Mouse (Mus musculus) MEL (cell line): ENCODE measurements around the gene Senp3. TPM values are rescaled to one million over a fixed set of nuclear protein-coding genes. Genes with fewer than 3 reads are reported as not detected.
A peak's percentile ranks its signal among the peaks of the same experiment; 100 is the strongest.

Source experiments
- DNase-seq: peaks from one replicate; pipeline ENCODE4 v3.0.0; 2011; ENCODE audit warnings: low read depth, low spot score
- H3K27ac ChIP-seq: 2 replicates; pipeline ENCODE4 v1.5.1; 2012; ENCODE audit warnings: low read depth, mild to moderate bottlenecking, control low read depth, low read length, moderate library complexity; ENCODE audit not compliant: control insufficient read depth
- H3K27me3 ChIP-seq, 2 experiments: fragments of 150-350 bp in 1 of 2; sonication (generic) in 1 of 2; 2 replicates each; pipeline ENCODE4 v1.6.1; 2012; ENCODE audit warnings: low read length in 2 of 2, mild to moderate bottlenecking in 2 of 2, improper control_type of control experiment in 1 of 2, moderate library complexity in 1 of 2; ENCODE audit not compliant: insufficient read depth in 2 of 2, control insufficient read depth in 1 of 2
- H3K36me3 ChIP-seq, 2 experiments: 2 replicates each; pipeline ENCODE4 v1.6.1; 2012 to 2014; ENCODE audit warnings: low read length in 2 of 2, improper control_type of control experiment in 1 of 2, inconsistent platforms in 1 of 2, mild to moderate bottlenecking in 1 of 2; ENCODE audit not compliant: insufficient read depth in 2 of 2, control insufficient read depth in 1 of 2
- H3K4me1 ChIP-seq, 2 experiments: fragments of 150-350 bp in 1 of 2; sonication (generic) in 1 of 2; 2 replicates each; pipeline ENCODE4 v1.6.1; 2012; ENCODE audit warnings: low read length in 2 of 2, improper control_type of control experiment in 1 of 2, mild to moderate bottlenecking in 1 of 2; ENCODE audit not compliant: insufficient read depth in 2 of 2, control insufficient read depth in 1 of 2
- H3K4me3 ChIP-seq, 2 experiments: fragments of 150-350 bp in 1 of 2; sonication (generic) in 1 of 2; 2 replicates each; pipeline ENCODE4 v1.5.1; 2012; ENCODE audit warnings: low read depth in 2 of 2, low read length in 2 of 2, mild to moderate bottlenecking in 2 of 2, moderate library complexity in 2 of 2, control low read depth in 1 of 2, improper control_type of control experiment in 1 of 2; ENCODE audit not compliant: control insufficient read depth in 1 of 2, insufficient read depth in 1 of 2
- H3K79me2 ChIP-seq: 2 replicates; pipeline ENCODE4 v1.6.1; 2012; ENCODE audit warnings: mild to moderate bottlenecking, low read length, moderate library complexity; ENCODE audit not compliant: control insufficient read depth, poor library complexity, insufficient read depth
- H3K9ac ChIP-seq: 2 replicates; pipeline ENCODE4 v1.6.1; 2012; ENCODE audit warnings: low read depth, mild to moderate bottlenecking, control low read depth, low read length, moderate library complexity; ENCODE audit not compliant: control insufficient read depth, poor library complexity, severe bottlenecking
- H3K9me3 ChIP-seq: fragments of 150-350 bp; sonication (generic); replicated peaks from 2 replicates; pipeline ENCODE4 v1.6.1; 2012; ENCODE audit warnings: mild to moderate bottlenecking, low read length, improper control_type of control experiment, moderate library complexity; ENCODE audit not compliant: insufficient read depth
- CHD1 ChIP-seq: IDR thresholded peaks from 2 replicates; pipeline ENCODE4 v1.6.1; 2012; ENCODE audit warnings: low read depth, mild to moderate bottlenecking, inconsistent platforms, low read length, improper control_type of control experiment
- CHD2 ChIP-seq: IDR thresholded peaks from 2 replicates; pipeline ENCODE4 v1.6.1; 2011; ENCODE audit warnings: low read length, improper control_type of control experiment
- CTCF ChIP-seq, 3 experiments: IDR thresholded peaks in 2 of 3; conservative IDR thresholded peaks in 1 of 3; 2 replicates each; pipeline ENCODE4 v1.5.1; 2011 to 2012; ENCODE audit warnings: low read length in 3 of 3, low read depth in 2 of 3, mild to moderate bottlenecking in 2 of 3, improper control_type of control experiment in 1 of 3, inconsistent platforms in 1 of 3, mixed read lengths in 1 of 3, moderate library complexity in 1 of 3; ENCODE audit not compliant: control insufficient read depth in 1 of 3, insufficient read depth in 1 of 3, poor library complexity in 1 of 3, severe bottlenecking in 1 of 3
- ELF1 ChIP-seq: IDR thresholded peaks from 2 replicates; pipeline ENCODE4 v1.6.1; 2014; ENCODE audit warnings: low read depth, mild to moderate bottlenecking, inconsistent platforms, low read length, improper control_type of control experiment, moderate library complexity
- EP300 ChIP-seq, 2 experiments: IDR thresholded peaks; 2 replicates each; pipeline ENCODE4 v1.6.1; 2011; ENCODE audit warnings: improper control_type of control experiment in 2 of 2, low read length in 2 of 2, low read depth in 1 of 2, mild to moderate bottlenecking in 1 of 2
- ETS1 ChIP-seq: IDR thresholded peaks from 2 replicates; pipeline ENCODE4 v1.6.1; 2012; ENCODE audit warnings: low read depth, mild to moderate bottlenecking, inconsistent platforms, low read length, improper control_type of control experiment, moderate library complexity
- GABPA ChIP-seq: IDR thresholded peaks from 2 replicates; pipeline ENCODE4 v1.6.1; 2012; ENCODE audit warnings: low read depth, mild to moderate bottlenecking, inconsistent platforms, low read length, improper control_type of control experiment, moderate library complexity
- HCFC1 ChIP-seq: IDR thresholded peaks from 2 replicates; pipeline ENCODE4 v1.6.1; 2012; ENCODE audit warnings: low read depth, mild to moderate bottlenecking, inconsistent platforms, low read length, improper control_type of control experiment, moderate library complexity
- KAT2A ChIP-seq: conservative IDR thresholded peaks from 2 replicates; pipeline ENCODE4 v1.6.1; 2012; ENCODE audit warnings: low read depth, low read length, improper control_type of control experiment, inconsistent platforms
- MAFK ChIP-seq: IDR thresholded peaks from 2 replicates; pipeline ENCODE4 v1.6.1; 2011; ENCODE audit warnings: low read depth, mild to moderate bottlenecking, low read length, improper control_type of control experiment, borderline replicate concordance
- MAX ChIP-seq: IDR thresholded peaks from 2 replicates; pipeline ENCODE4 v1.6.1; 2011; ENCODE audit warnings: low read length, improper control_type of control experiment
- MAZ ChIP-seq: IDR thresholded peaks from 2 replicates; pipeline ENCODE4 v1.6.1; 2012; ENCODE audit warnings: low read depth, mild to moderate bottlenecking, inconsistent platforms, low read length, improper control_type of control experiment
- MEF2A ChIP-seq: IDR thresholded peaks from 2 replicates; pipeline ENCODE4 v1.6.1; 2014; ENCODE audit warnings: low read depth, mild to moderate bottlenecking, inconsistent platforms, low read length, improper control_type of control experiment; ENCODE audit not compliant: poor library complexity, insufficient replicate concordance, severe bottlenecking; ENCODE audit errors: extremely low read depth
- MXI1 ChIP-seq: IDR thresholded peaks from 2 replicates; pipeline ENCODE4 v1.6.1; 2011; ENCODE audit warnings: mild to moderate bottlenecking, low read depth, low read length, improper control_type of control experiment
- MYB ChIP-seq: IDR thresholded peaks from 2 replicates; pipeline ENCODE4 v1.6.1; 2011; ENCODE audit warnings: mild to moderate bottlenecking, low read depth, low read length, improper control_type of control experiment
- MYC ChIP-seq: IDR thresholded peaks from 2 replicates; pipeline ENCODE4 v1.6.1; 2011; ENCODE audit warnings: low read depth, mild to moderate bottlenecking, low read length, improper control_type of control experiment, moderate library complexity
- NELFE ChIP-seq: IDR thresholded peaks from 2 replicates; pipeline ENCODE4 v1.6.1; 2011; ENCODE audit warnings: low read depth, low read length, improper control_type of control experiment
- NRF1 ChIP-seq: IDR thresholded peaks from 2 replicates; pipeline ENCODE4 v1.6.1; 2014; ENCODE audit warnings: low read depth, mild to moderate bottlenecking, inconsistent platforms, low read length, improper control_type of control experiment, moderate library complexity; ENCODE audit not compliant: poor library complexity, insufficient read depth, severe bottlenecking
- POLR2AphosphoS2 ChIP-seq: IDR thresholded peaks from 2 replicates; pipeline ENCODE4 v1.6.1; 2011; ENCODE audit warnings: low read length, improper control_type of control experiment
- POLR2AphosphoS5 ChIP-seq: IDR thresholded peaks from 2 replicates; pipeline ENCODE4 v1.6.1; 2012; ENCODE audit warnings: low read depth, borderline replicate concordance, mild to moderate bottlenecking, inconsistent platforms, low read length, moderate library complexity, mixed read lengths
- RAD21 ChIP-seq: IDR thresholded peaks from 2 replicates; pipeline ENCODE4 v1.6.1; 2011; ENCODE audit warnings: mild to moderate bottlenecking, low read depth, low read length, improper control_type of control experiment
- RCOR1 ChIP-seq: IDR thresholded peaks from 2 replicates; pipeline ENCODE4 v1.6.1; 2012; ENCODE audit warnings: low read depth, mild to moderate bottlenecking, inconsistent platforms, low read length, improper control_type of control experiment
- SIN3A ChIP-seq: IDR thresholded peaks from 2 replicates; pipeline ENCODE4 v1.6.1; 2012; ENCODE audit warnings: low read length, improper control_type of control experiment, inconsistent platforms
- TBP ChIP-seq: IDR thresholded peaks from 2 replicates; pipeline ENCODE4 v1.8.0; 2011; ENCODE audit warnings: low read depth, low read length, improper control_type of control experiment
- UBTF ChIP-seq: IDR thresholded peaks from 2 replicates; pipeline ENCODE4 v1.6.1; 2012; ENCODE audit warnings: low read depth, mild to moderate bottlenecking, inconsistent platforms, low read length, improper control_type of control experiment, moderate library complexity, borderline replicate concordance; ENCODE audit not compliant: insufficient read depth
- USF1 ChIP-seq: IDR thresholded peaks from 2 replicates; pipeline ENCODE4 v1.6.1; 2014; ENCODE audit warnings: low read depth, mild to moderate bottlenecking, inconsistent platforms, low read length, improper control_type of control experiment, moderate library complexity
- ZC3H11A ChIP-seq: IDR thresholded peaks from 2 replicates; pipeline ENCODE4 v1.6.1; 2012; ENCODE audit warnings: low read depth, mild to moderate bottlenecking, inconsistent platforms, low read length, improper control_type of control experiment
- ZMIZ1 ChIP-seq: IDR thresholded peaks from 2 replicates; pipeline ENCODE4 v1.6.1; 2012; ENCODE audit warnings: low read depth, mild to moderate bottlenecking, inconsistent platforms, low read length, improper control_type of control experiment, moderate library complexity
- ZNF384 ChIP-seq: IDR thresholded peaks from 2 replicates; pipeline ENCODE4 v1.6.1; 2012; ENCODE audit warnings: low read depth, mild to moderate bottlenecking, inconsistent platforms, low read length, improper control_type of control experiment
- polyA plus RNA-seq, 2 experiments: library from polyadenylated mRNA; stranded (reverse) in 1 of 2; unstranded in 1 of 2; fragments of >175 nt in 1 of 2; fragments of >200 nt in 1 of 2; gene quantifications; 2 replicates each; pipeline versions ENCODE4 v1.2.1 to v1.2.4; 2012; ENCODE audit warnings: low replicate concordance in 2 of 2, low read depth in 1 of 2; ENCODE audit not compliant: insufficient read length in 2 of 2, insufficient read depth in 1 of 2, missing spikeins in 1 of 2
- total RNA-seq: library from RNA; depleted of rRNA; stranded (reverse); fragments of 300-350 nt; gene quantifications from 2 replicates; pipeline ENCODE4 v1.2.3, GENCODE M21; 2012

The Senp3 gene
- total and polyA plus RNA-seq, 3 experiments = 147 to 890 (median 171) TPM

DNA sequence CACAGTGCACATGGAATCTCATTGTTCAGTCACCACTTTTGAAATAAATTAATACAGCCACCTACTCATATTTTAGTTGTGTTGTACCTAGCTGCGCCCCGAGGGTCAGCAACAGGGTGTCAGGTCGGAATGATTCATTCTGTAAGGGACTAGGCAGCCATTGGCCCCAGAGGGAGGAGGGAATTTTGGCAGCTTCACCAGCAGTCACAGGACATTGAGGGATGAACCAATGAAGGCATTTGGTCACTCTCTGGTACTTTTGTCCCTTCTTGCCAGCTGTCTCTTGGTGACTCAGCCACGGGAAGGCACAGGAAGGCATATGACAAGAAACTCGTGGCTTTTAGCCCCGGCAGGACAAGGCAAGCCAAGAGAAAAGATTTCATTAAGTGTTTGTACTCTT lies 18.1 kb downstream of the Senp3 start:
- no peak for TF ChIP-seq MEF2A
- no peak for TF ChIP-seq MXI1
- TF ChIP-seq TBP = no peak
- no peak for TF ChIP-seq RAD21
- no peak for TF ChIP-seq ZC3H11A
- no peak for TF ChIP-seq SIN3A
- no peak for TF ChIP-seq MAFK
- no peak for TF ChIP-seq ZNF384
- no peak for TF ChIP-seq NRF1
- no peak for TF ChIP-seq CHD2
- TF ChIP-seq POLR2AphosphoS5 = no peak
- no peak for TF ChIP-seq KAT2A
- no peak for TF ChIP-seq MYB
- TF ChIP-seq MAX = no peak
- TF ChIP-seq CTCF (IDR thresholded peaks at IDR 0.05 in 2 of 3, conservative IDR thresholded peaks at IDR 0.05 in 1 of 3; ENCODE audit: control insufficient read depth in 1 of 3, insufficient read depth in 1 of 3, low read depth in 2 of 3, low read length in 3 of 3, poor library complexity in 1 of 3, severe bottlenecking in 1 of 3) = no peak
- TF ChIP-seq ETS1 = no peak
- TF ChIP-seq USF1 = no peak
- TF ChIP-seq MAZ = no peak
- TF ChIP-seq ELF1 = no peak

DNA sequence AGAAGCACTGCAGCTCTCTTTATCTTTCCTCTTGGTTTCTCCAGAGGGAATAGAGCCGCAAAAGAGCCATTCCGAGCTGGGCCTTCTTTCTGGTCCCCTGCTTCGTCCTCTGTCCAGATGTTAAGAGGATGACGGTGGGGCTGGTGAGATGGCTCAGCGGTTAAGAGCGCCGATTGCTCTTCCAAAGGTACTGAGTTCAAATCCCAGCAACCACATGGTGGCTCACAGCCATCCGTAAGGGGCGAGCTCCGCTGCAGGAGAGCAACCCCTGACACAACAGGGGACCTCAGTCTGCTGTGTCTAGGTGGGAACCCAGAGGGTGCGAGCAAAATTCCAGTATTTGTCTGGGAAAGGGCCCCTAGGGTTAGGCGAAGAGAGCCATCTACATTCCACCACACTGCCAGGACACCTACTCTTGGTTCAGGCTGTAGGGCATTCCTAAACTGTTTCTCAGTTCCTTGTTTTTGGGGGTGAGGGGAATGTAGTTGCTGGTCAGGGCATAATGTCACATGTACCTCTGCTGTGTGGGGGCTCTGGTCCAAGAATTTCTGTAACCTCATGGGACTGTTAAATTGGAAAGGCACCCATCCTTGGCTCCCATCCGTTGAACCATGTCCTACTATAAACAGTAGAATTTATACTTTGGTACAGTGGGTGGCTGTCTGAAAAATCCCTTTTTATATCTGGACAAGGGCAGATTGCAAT lies 18.8 kb downstream of the Senp3 start:
- Histone ChIP-seq H3K27ac (peak overlapping the region; percentile 96), H3K9me3 (no peaks in the 10 kb centered on the region), H3K4me3 (peak overlapping the region; percentile 63 to 78), H3K9ac (peak overlapping the region; percentile 69), H3K4me1 (peaks cover 4 to 19% of the 10 kb centered on the region in 2 experiments), H3K36me3 (peaks cover 0 to 15% of the 10 kb centered on the region in 2 experiments; a peak in 3 of 4 replicates), H3K79me2 (peaks cover 8% of the 10 kb centered on the region), H3K27me3 (no peaks in the 10 kb centered on the region)
- TF ChIP-seq GABPA (no peak), CHD1 (peak; percentile 83; the same call in 1 of the 2 replicates), MEF2A (no peak), CTCF (IDR thresholded peaks at IDR 0.05 in 2 of 3, conservative IDR thresholded peaks at IDR 0.05 in 1 of 3; ENCODE audit: control insufficient read depth in 1 of 3, insufficient read depth in 1 of 3, low read depth in 2 of 3, low read length in 3 of 3, poor library complexity in 1 of 3, severe bottlenecking in 1 of 3) (no peak), HCFC1 (no peak), NELFE (no peak), USF1 (0 out of 2 replicates have a peak, but pooled peaks have one; percentile 20), POLR2AphosphoS2 (peak; percentile 3; the same call in 1 of the 2 replicates), TBP (no peak; the same call in 1 of the 2 replicates), EP300 (IDR thresholded peaks at IDR 0.05; ENCODE audit: low read depth in 1 of 2, low read length in 2 of 2) (no peak), UBTF (0 out of 2 replicates have a peak, but pooled peaks have one; percentile 16), MYC (peak; percentile 17; the same call in 1 of the 2 replicates), RCOR1 (0 out of 2 replicates have a peak, but pooled peaks have one; percentile 7), SIN3A (no peak), ZMIZ1 (0 out of 2 replicates have a peak, but pooled peaks have one; percentile 10)
- no peak for DNase-seq

More for the DNA sequence above, 18.1 kb downstream of the Senp3 start:
- Histone ChIP-seq H3K79me2 (peaks cover 13% of the 10 kb centered on the region), H3K9ac (peak overlapping the region; percentile 69; the same call in 1 of the 2 replicates), H3K4me1 (peaks cover 4 to 21% of the 10 kb centered on the region in 2 experiments), H3K27ac (0 out of 2 replicates have a peak overlapping the region, but pooled peaks have one; percentile 96), H3K9me3 (no peaks in the 10 kb centered on the region), H3K27me3 (no peaks in the 10 kb centered on the region), H3K36me3 (peaks cover 1 to 19% of the 10 kb centered on the region in 2 experiments; a peak in 3 of 4 replicates), H3K4me3 (no peak overlapping the region)
- DNase-seq = no peak
